Mouse (Mus musculus): Measurements from ENCODE around the gene Izumo1.
"Not testable (repeated sequence)": the region's sequence is repeated elsewhere in the genome, so short reads cannot be mapped to it uniquely, and the experiment has no call there.

The Izumo1 gene

GRCm38 (mm10) chr7:45642503-45643255 is 21.1 kb downstream of the Izumo1 start:
- DNase-seq (ENCODE audit: low read depth, low spot score) = no peak

- peak; percentile 94 for DNase-seq (ENCODE audit: low read depth, low spot score)
Observed at GRCm38 (mm10) chr7:45643441-45644178, 22.0 kb downstream of the Izumo1 start.

- no peak for DNase-seq (ENCODE audit: low read depth, low spot score)
Observed at GRCm38 (mm10) chr7:45644183-45644582, 22.6 kb downstream of the Izumo1 start.

GRCm38 (mm10) chr7:45644872-45645590 is 23.4 kb downstream of the Izumo1 start:
- DNase-seq (ENCODE audit: low read depth, low spot score) = no peak

- DNase-seq (ENCODE audit: low read depth, low spot score) = no peak
Observed at GRCm38 (mm10) chr7:45645591-45645971, 24.0 kb downstream of the Izumo1 start.

GRCm38 (mm10) chr7:45646671-45647070 is 25.1 kb downstream of the Izumo1 start:
- DNase-seq (ENCODE audit: low read depth, low spot score) = no peak

GRCm38 (mm10) chr7:45649351-45649750 is 27.7 kb downstream of the Izumo1 start:
- DNase-seq (ENCODE audit: low read depth, low spot score) = no peak

- DNase-seq (ENCODE audit: low read depth, low spot score) = not testable (repeated sequence)
Observed at GRCm38 (mm10) chr7:45650484-45650883, 28.9 kb downstream of the Izumo1 start.

- peak; percentile 57 for DNase-seq (ENCODE audit: low read depth, low spot score)
Observed at GRCm38 (mm10) chr7:45654424-45655047, 32.9 kb downstream of the Izumo1 start.

- no peak for DNase-seq (ENCODE audit: low read depth, low spot score)
Observed at GRCm38 (mm10) chr7:45660746-45661478, 39.3 kb downstream of the Izumo1 start.

- not testable (repeated sequence) for DNase-seq (ENCODE audit: low read depth, low spot score)
Observed at GRCm38 (mm10) chr7:45661702-45662101, 40.1 kb downstream of the Izumo1 start.

GRCm38 (mm10) chr7:45665303-45666138 is 43.9 kb downstream of the Izumo1 start:
- DNase-seq (ENCODE audit: low read depth, low spot score) = no peak

GRCm38 (mm10) chr7:45666161-45666560 is 44.5 kb downstream of the Izumo1 start, which contains the start of gene Fut2:
Gene Fut2, minus strand, starts transcription at chr7:45666394.
- DNase-seq (ENCODE audit: low read depth, low spot score) = no peak

GRCm38 (mm10) chr7:45667761-45668160 is 46.1 kb downstream of the Izumo1 start:
- DNase-seq (ENCODE audit: low read depth, low spot score) = no peak

- no peak for DNase-seq (ENCODE audit: low read depth, low spot score)
Observed at GRCm38 (mm10) chr7:45668921-45669320, 47.3 kb downstream of the Izumo1 start.

GRCm38 (mm10) chr7:45677627-45678295 is 56.1 kb downstream of the Izumo1 start:
- DNase-seq (ENCODE audit: low read depth, low spot score) = no peak
